Mouse (Mus musculus): ENCODE results near the gene Gaa.

Gene Gaa

GRCm38 (mm10) chr11:119300986-119301385 lies 33.3 kb downstream of the Gaa start:
- peak; percentile 46 for DNase-seq (ENCODE audit: low spot score)

GRCm38 (mm10) chr11:119304904-119305712 lies 37.4 kb downstream of the Gaa start:
- peak; percentile 85 for DNase-seq (ENCODE audit: low spot score)

GRCm38 (mm10) chr11:119306762-119307657 lies 39.3 kb downstream of the Gaa start:
- peak; percentile 88 for DNase-seq (ENCODE audit: low spot score)

GRCm38 (mm10) chr11:119307658-119307867 lies 39.9 kb downstream of the Gaa start, which contains the start of gene Card14:
Gene Card14, plus strand, starts transcription at chr11:119307768.
- DNase-seq (ENCODE audit: low spot score), result no peak

GRCm38 (mm10) chr11:119307916-119308315 lies 40.2 kb downstream of the Gaa start:
- no peak for DNase-seq (ENCODE audit: low spot score)

GRCm38 (mm10) chr11:119310621-119311020 lies 42.9 kb downstream of the Gaa start:
- no peak for DNase-seq (ENCODE audit: low spot score)

GRCm38 (mm10) chr11:119314252-119314936 lies 46.7 kb downstream of the Gaa start:
- DNase-seq (ENCODE audit: low spot score), result no peak

GRCm38 (mm10) chr11:119316720-119317119 lies 49.0 kb downstream of the Gaa start:
- DNase-seq (ENCODE audit: low spot score), result peak; percentile 93

- no peak for DNase-seq (ENCODE audit: low spot score)
Measured at GRCm38 (mm10) chr11:119322521-119322920, 54.8 kb downstream of the Gaa start.

GRCm38 (mm10) chr11:119325068-119325467 lies 57.4 kb downstream of the Gaa start:
- DNase-seq (ENCODE audit: low spot score), result no peak

GRCm38 (mm10) chr11:119330592-119330991 lies 62.9 kb downstream of the Gaa start:
- DNase-seq (ENCODE audit: low spot score), result no peak

GRCm38 (mm10) chr11:119331970-119332369 lies 64.3 kb downstream of the Gaa start:
- no peak for DNase-seq (ENCODE audit: low spot score)
